Mouse (Mus musculus) liver, embryonic 14 days (tissue): Measurements from ENCODE around the gene Gm29609. TPM values are rescaled to one million over a fixed set of nuclear protein-coding genes. Genes with fewer than 3 reads are reported as not detected.

Experiments
- polyA plus RNA-seq: library from polyadenylated mRNA; depleted of rRNA; stranded (reverse); fragments of >200 nt; gene quantifications from 2 replicates; pipeline ENCODE4 v1.2.3, GENCODE M21; 2012; rRNA removed

Gm29609 gene
- polyA plus RNA-seq = 0.66 and 0.67 TPM in 2 replicates

GRCm38 (mm10) chr5:31179766-31180630 lies at the start of gene Gm29609, which contains the start of gene Gtf3c2:
Gm29609 (minus strand) TSS chr5:31179911.
Gtf3c2 (minus strand) TSS chr5:31180144.

DNA sequence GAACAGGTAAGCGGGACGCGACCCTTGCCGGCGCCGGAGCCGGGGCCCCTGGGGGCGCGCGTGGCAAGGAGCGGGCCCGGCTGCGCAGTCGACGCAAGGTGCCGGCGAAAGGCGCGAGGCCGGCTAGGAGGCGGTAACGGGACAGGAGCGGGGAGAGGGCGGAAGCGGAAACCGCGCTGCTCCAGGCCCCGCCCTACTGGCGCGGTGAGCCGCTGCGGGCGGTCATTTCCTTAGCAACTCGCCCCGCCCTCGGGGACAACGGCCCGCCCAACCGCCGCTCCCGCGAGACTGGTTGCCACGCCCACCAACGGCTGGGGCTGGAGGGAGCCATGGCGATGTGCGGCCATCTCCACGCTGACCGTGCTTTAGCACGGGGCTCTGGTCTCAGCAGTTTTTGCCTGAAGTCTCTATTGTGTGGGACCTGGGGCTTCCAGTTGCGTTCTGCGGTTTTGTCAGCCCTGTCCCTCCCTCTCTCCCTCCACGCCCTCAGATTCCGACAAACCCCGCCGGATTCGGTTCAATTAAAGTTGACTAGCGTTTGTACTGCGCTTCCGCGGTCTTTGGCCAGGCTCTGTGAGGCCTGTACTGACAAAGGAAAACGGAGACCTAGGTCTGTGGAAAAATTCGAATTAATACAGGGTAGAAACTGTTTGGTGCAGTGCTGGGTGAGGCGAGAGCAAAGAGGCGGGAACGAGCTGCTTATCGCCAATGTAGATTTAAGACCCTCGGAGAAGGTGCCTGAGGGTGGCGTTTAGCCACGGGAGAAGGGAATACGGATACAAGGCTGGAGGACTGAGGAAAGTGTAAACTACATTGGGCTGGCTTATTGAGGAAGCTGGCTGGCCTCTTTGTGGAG lies 41.0 kb upstream of the Gm29609 start, which contains the start of gene Ppm1g:
Gene Ppm1g, minus strand, starts transcription at position 240 of the 856 bp plus-strand sequence.

GRCm38 (mm10) chr5:31201742-31202590 lies 22.3 kb upstream of the Gm29609 start, which contains the start of gene Zfp513:
Zfp513 (minus strand) TSS chr5:31202303.

GRCm38 (mm10) chr5:31192939-31193630 lies 13.4 kb upstream of the Gm29609 start, which contains the start of the genes Snx17 and Eif2b4:
Snx17 (plus strand) TSS chr5:31193227.
Eif2b4 (minus strand) TSS chr5:31193430.

GRCm38 (mm10) chr5:31154152-31154553 lies 25.6 kb downstream of the Gm29609 start, which contains the start of gene Mpv17:
Mpv17 (minus strand) TSS chr5:31154251.

DNA sequence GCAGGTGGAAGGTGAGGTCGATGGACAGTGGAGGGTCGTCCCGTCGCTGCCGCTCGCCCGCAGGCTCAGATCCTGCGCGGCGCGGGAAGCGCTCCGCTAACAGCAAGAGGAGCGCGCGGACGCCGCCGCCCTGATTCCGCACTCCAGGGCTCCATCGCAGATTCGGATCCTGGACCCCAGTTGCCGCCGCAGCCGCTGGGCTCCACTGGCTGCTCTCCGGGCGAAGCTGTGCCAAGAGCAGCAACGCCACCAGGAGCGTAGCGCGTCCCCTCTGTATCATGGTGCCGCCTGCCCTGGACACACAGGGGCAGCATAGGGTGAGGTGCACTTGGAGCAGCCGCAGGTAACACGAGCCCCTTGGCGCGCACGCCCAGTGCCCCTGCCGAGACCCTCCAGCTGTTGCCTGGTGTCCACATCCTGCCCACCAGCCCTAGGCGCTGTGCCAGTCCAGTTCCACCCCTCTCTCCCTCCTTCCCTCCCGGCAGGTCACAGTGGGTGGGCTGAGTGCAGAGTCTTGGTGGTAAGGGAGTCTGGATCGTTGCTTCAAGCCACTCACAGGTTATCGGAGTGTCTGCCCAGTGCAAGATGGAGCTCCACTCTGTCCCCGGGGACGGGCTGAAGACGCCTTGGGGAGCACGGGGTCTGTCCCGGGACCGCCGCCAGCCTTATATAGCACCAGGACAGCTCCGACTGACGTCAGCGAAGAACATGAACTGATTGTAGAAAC lies 41.3 kb downstream of the Gm29609 start, which contains the start of gene Ucn:
Gene Ucn, minus strand, starts transcription at position 589 of the 727 bp plus-strand sequence.

GRCm38 (mm10) chr5:31116354-31116753 lies 63.4 kb downstream of the Gm29609 start, which contains the start of gene Trim54:
Trim54 (plus strand) TSS chr5:31116712.

GRCm38 (mm10) chr5:31108000-31108490 lies 71.7 kb downstream of the Gm29609 start, which contains the start of gene Slc30a3:
Slc30a3 (minus strand) TSS chr5:31108237.

GRCm38 (mm10) chr5:31105814-31106335 lies 73.8 kb downstream of the Gm29609 start, which contains the start of gene Dnajc5g:
Dnajc5g (plus strand) TSS chr5:31106285.

Other genes with a start within 250 kb of the Gm29609 start
- gene Cgref1, start 234.3 kb downstream of the Gm29609 start, polyA plus RNA-seq = 4.2 and 4.3 TPM in 2 replicates
- gene Preb, start 219.6 kb downstream of the Gm29609 start, polyA plus RNA-seq = 81.6 and 91.4 TPM in 2 replicates
- gene Tcf23, start 211.2 kb downstream of the Gm29609 start, polyA plus RNA-seq = 0.01 and 0.03 TPM in 2 replicates
- 26.4 and 31.3 TPM in 2 replicates for gene Atraid, start 131.6 kb downstream of the Gm29609 start, polyA plus RNA-seq
- gene Slc5a6, start 131.0 kb downstream of the Gm29609 start, polyA plus RNA-seq = 4.0 and 4.7 TPM in 2 replicates
- 16.6 and 19.0 TPM in 2 replicates for gene Cad, start 125.1 kb downstream of the Gm29609 start, polyA plus RNA-seq
- gene Dnajc5g, start 73.6 kb downstream of the Gm29609 start, polyA plus RNA-seq = not detected in 2 replicates
- 0.26 and 0.36 TPM in 2 replicates for gene Slc30a3, start 71.7 kb downstream of the Gm29609 start, polyA plus RNA-seq
- gene Trim54, start 63.2 kb downstream of the Gm29609 start, polyA plus RNA-seq = 0.31 TPM in 1 of 2 replicates, not detected in the other
- not detected in 2 replicates for gene Ucn, start 41.1 kb downstream of the Gm29609 start, polyA plus RNA-seq
- 13.6 and 16.9 TPM in 2 replicates for gene Mpv17, start 25.7 kb downstream of the Gm29609 start, polyA plus RNA-seq
- 27.1 and 34.5 TPM in 2 replicates for gene Gtf3c2, start 233 bp upstream of the Gm29609 start, polyA plus RNA-seq
- 21.9 and 25.8 TPM in 2 replicates for gene Snx17, start 13.3 kb upstream of the Gm29609 start, polyA plus RNA-seq
- gene Eif2b4, start 13.5 kb upstream of the Gm29609 start, polyA plus RNA-seq = 28.7 and 31.5 TPM in 2 replicates
- gene Zfp513, start 22.4 kb upstream of the Gm29609 start, polyA plus RNA-seq = 7.7 and 8.9 TPM in 2 replicates
- gene Ppm1g, start 40.8 kb upstream of the Gm29609 start, polyA plus RNA-seq = 123 and 129 TPM in 2 replicates
- gene Nrbp1, start 61.0 kb upstream of the Gm29609 start, polyA plus RNA-seq = 27.8 and 31.3 TPM in 2 replicates
- gene Gm9970, start 61.3 kb upstream of the Gm29609 start, polyA plus RNA-seq = not detected in 2 replicates
- gene Krtcap3, start 71.8 kb upstream of the Gm29609 start, polyA plus RNA-seq = 3.9 and 4.7 TPM in 2 replicates
- 3.4 and 3.7 TPM in 2 replicates for gene Ift172, start 111.2 kb upstream of the Gm29609 start, polyA plus RNA-seq
- gene Fndc4, start 116.2 kb upstream of the Gm29609 start, polyA plus RNA-seq = 4.5 and 5.1 TPM in 2 replicates
- 15.1 and 17.6 TPM in 2 replicates for gene Gckr, start 117.5 kb upstream of the Gm29609 start, polyA plus RNA-seq